Mouse (Mus musculus) kidney, postnatal 36 days (tissue): ENCODE results near the gene Atp6v1g2.
A peak's percentile ranks its signal among the peaks of the same experiment; 100 is the strongest.

Experiments used
- DNase-seq, 2 experiments: peaks; one replicate each; pipeline ENCODE4 v3.0.0; 2021 to 2022; ENCODE audit warnings: mixed read lengths in 2 of 2

Atp6v1g2 gene

GRCm38 (mm10) chr17:35233114-35233980, at the start of gene Atp6v1g2:
TSS of gene Atp6v1g2 (plus strand) at chr17:35233660.
- peak; percentile 46 for DNase-seq

- peak; percentile 76 to 89 for DNase-seq
Measured at GRCm38 (mm10) chr17:35185639-35186611, 47.5 kb upstream of the Atp6v1g2 start.

GRCm38 (mm10) chr17:35186681-35187080, 46.8 kb upstream of the Atp6v1g2 start:
- DNase-seq, result no peak

- DNase-seq, result no peak
Measured at GRCm38 (mm10) chr17:35187345-35187744, 46.1 kb upstream of the Atp6v1g2 start.

- no peak for DNase-seq
Measured at GRCm38 (mm10) chr17:35187959-35188610, 45.4 kb upstream of the Atp6v1g2 start, which contains the start of gene Lst1. TSS of gene Lst1 (minus strand) at chr17:35188439.

- no peak for DNase-seq
Measured at GRCm38 (mm10) chr17:35189186-35189585, 44.3 kb upstream of the Atp6v1g2 start.

GRCm38 (mm10) chr17:35190096-35190495, 43.4 kb upstream of the Atp6v1g2 start:
- no peak for DNase-seq

- DNase-seq, result no peak
Measured at GRCm38 (mm10) chr17:35191723-35192122, 41.7 kb upstream of the Atp6v1g2 start.

GRCm38 (mm10) chr17:35192924-35193323, 40.5 kb upstream of the Atp6v1g2 start:
- DNase-seq, result no peak

GRCm38 (mm10) chr17:35193881-35194843, 39.3 kb upstream of the Atp6v1g2 start, which contains the start of gene Ltb:
TSS of gene Ltb (plus strand) at chr17:35194439.
- DNase-seq, result no peak

GRCm38 (mm10) chr17:35194844-35195630, 38.4 kb upstream of the Atp6v1g2 start:
- DNase-seq, result no peak

- DNase-seq, result peak; percentile 71 to 91
Measured at GRCm38 (mm10) chr17:35195631-35196320, 37.7 kb upstream of the Atp6v1g2 start.

GRCm38 (mm10) chr17:35196321-35196641, 37.2 kb upstream of the Atp6v1g2 start:
- peak in 1 of 2 experiments; percentile 25 for DNase-seq

- no peak for DNase-seq
Measured at GRCm38 (mm10) chr17:35197126-35197525, 36.3 kb upstream of the Atp6v1g2 start.

- DNase-seq, result no peak
Measured at GRCm38 (mm10) chr17:35198029-35198428, 35.4 kb upstream of the Atp6v1g2 start.

GRCm38 (mm10) chr17:35198946-35199345, 34.5 kb upstream of the Atp6v1g2 start:
- DNase-seq, result no peak

GRCm38 (mm10) chr17:35200398-35200797, 33.1 kb upstream of the Atp6v1g2 start:
- no peak for DNase-seq

- DNase-seq, result no peak
Measured at GRCm38 (mm10) chr17:35201128-35201527, 32.3 kb upstream of the Atp6v1g2 start.

GRCm38 (mm10) chr17:35201787-35202186, 31.7 kb upstream of the Atp6v1g2 start, which contains the start of gene Tnf:
TSS of gene Tnf (minus strand) at chr17:35202007.
- peak; percentile 36 to 66 for DNase-seq

- no peak for DNase-seq
Measured at GRCm38 (mm10) chr17:35202442-35202841, 31.0 kb upstream of the Atp6v1g2 start.
